Mouse (Mus musculus) urinary bladder, postnatal 14 days (tissue): ENCODE results near the gene Ccdc120.

Experiments used
- DNase-seq: peaks from one replicate; pipeline ENCODE4 v3.0.0; 2021; ENCODE audit warnings: low spot score

The Ccdc120 gene

DNA sequence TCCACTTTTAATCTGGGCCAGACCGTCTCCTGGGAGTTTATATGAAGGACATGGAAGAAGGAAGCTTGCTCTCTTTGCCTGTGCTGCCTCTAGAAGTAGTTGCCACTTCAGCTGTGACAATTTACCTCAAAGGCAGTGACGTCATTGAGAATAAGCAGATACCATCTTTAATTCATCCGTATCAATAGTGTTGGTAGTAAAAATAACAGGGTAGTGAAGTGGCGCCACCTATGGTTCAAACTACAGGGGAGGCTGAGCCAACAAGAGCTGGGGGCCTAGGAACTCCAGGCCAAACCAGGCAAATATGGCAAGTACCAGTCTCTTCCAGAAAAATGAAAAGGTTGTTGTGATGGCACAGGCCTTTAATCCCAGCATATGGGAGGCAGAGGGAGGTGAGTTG, 57.8 kb downstream of the Ccdc120 start:
- DNase-seq = no peak

DNA sequence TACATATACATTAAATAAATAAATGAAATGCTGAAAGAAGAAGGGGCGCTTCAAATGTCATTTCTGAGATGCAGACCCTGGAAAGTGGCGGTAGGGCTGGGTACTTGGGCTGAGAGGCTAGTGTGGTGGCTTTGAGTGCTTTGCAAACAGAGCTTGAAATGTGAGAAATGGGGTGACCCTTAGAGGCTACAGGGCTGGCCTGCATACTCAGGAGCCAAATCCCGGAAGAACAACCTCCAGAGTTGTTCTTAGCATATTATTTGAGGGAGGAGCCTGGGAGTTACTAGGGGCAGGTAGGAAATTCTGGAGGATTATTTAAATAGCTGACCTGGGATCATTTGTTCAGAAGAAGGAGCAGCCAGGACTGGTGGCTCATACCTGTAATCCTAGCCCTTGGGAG, 60.2 kb downstream of the Ccdc120 start:
- DNase-seq = no peak

DNA sequence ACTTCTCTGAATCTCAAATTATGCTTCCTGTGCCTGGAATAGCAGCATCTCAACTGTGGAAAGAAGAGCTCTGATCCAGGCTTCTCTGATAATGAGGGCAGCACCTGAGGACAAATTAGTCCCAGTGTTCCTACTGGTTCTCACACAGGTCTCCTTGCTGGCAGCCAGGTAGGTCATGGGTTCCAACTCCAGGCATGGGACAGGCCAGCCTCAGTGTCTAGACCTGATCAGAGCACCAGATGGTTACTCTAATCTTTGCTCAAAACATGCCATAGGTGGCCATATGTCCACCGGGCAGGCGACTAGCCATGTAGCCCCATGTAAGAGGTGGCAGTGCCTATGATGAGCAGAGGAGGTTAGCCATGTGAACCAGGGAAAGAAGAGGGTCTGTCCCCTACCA, 62.4 kb downstream of the Ccdc120 start:
- DNase-seq = no peak
